Mouse (Mus musculus) hematopoietic multipotent progenitor cell, adult 10-12 weeks (in vitro differentiated cells): ENCODE results near the gene Pwwp2b. TPM values are rescaled to one million over a fixed set of nuclear protein-coding genes. Genes with fewer than 3 reads are reported as not detected.

ENCODE experiments used
- polyA plus RNA-seq: library from polyadenylated mRNA; stranded (reverse); fragments of >175 nt; gene quantifications from 2 replicates; pipeline ENCODE4 v1.2.3, GENCODE M21; 2012; ENCODE audit warnings: low replicate concordance

Gene Pwwp2b
- polyA plus RNA-seq = 2.0 and 2.7 TPM in 2 replicates

DNA sequence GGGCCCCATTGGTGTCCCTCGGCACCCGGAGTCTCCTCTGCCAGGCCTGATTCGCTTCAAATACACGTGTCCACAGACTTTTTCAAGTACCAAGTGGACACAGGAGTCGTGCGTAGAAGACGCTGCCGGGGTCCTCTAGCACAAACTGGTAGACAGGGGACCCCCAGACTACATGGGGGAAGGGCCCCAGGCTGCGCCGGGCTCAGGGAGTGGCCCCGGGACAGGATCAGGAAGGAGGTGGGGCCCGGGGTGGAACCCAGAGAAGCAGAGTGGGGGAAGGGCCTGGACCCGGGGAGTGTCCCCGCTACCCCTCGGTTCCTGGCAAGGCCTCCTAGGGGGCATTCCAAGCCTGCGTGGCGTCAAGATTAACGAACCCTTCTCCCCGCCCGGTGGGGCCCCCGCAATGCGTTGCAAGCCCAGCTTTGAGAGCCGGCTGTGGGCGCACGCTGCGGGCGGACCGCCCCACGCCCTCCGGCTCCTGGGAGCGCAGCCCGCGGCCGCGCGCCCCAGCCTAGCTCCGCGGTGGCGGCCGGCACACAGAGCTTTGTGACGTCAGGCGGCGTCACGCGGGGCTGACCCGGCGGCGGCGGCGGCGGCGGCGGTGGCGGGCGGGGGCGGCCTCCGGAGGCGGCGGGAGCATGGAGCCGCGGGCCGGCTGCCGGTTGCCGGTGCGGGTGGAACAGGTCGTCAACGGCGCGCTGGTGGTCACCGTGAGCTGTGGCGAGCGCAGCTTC is at the start of gene Pwwp2b:
TSS of gene Pwwp2b (plus strand) at position 602 of the 734 bp plus-strand sequence.

DNA sequence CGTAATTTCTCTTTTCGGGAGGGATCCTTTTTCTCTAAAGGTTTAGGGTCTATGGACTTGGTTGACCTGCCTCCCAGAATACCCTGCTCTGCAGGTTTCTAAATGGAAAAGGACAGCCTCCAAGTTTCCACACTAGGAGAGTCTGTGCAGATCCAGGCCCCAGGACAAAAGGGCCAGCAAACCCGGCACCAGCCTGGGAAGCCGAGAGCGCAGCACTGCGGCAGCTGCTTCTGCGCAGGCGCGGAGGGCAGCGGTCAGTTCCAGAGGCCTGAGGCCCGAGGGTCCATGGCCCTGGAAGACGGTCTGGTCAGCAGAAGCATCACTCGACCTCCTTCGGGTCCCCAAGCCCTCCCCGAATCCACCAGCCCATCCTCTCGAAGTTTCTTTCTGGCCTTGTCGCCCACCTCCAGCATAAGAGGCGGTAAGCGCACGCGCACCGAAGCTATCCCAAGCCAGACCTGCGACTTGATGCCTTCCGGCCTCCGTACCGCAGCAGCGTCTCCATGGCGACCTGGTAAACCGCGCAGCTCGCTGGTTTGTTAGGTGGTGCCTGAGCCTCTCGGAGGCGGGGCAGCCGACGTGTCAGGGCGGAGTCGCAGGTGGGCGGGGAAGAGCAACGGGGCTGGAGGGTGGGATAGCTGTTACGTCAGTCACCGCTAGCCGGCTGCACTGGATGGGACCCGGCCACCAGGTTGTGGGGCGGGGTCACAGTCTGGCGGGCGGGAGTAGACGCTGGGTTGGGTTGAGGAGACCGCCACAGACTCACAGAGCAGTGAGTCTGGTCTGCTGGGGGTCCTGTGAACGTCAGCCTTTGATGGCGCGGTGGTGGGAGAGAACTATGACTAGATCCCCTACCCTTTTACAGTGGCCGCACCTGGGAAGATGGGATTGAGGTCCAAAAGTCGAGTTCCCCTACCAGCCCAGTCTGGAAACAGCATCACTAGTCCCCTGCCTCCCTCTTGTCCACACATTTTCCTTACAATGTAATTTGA is 35.2 kb upstream of the Pwwp2b start, which contains the start of the genes Lrrc27 and Stk32c:
TSS of gene Lrrc27 (plus strand) at position 235 of the 992 bp plus-strand sequence.
TSS of gene Stk32c (minus strand) at position 554 of the 992 bp plus-strand sequence.

Other genes starting within 250 kb of the Pwwp2b start
- gene Dpysl4, start 162.5 kb upstream of the Pwwp2b start, polyA plus RNA-seq = not detected in 2 replicates
- gene Lrrc27, start 35.5 kb upstream of the Pwwp2b start, polyA plus RNA-seq = 0.13 and 1.2 TPM in 2 replicates
- gene Stk32c, start 35.2 kb upstream of the Pwwp2b start, polyA plus RNA-seq = 1.5 and 4.9 TPM in 2 replicates
- 11.9 and 20.5 TPM in 2 replicates for gene Inpp5a, start 140.6 kb downstream of the Pwwp2b start, polyA plus RNA-seq